Mouse (Mus musculus): ENCODE results near the gene Atg7. TPM values are rescaled to one million over a fixed set of nuclear protein-coding genes. Genes with fewer than 3 reads are reported as not detected.

Atg7 gene
- total and polyA plus RNA-seq, 2 experiments, result 18.8 to 31.7 TPM

DNA sequence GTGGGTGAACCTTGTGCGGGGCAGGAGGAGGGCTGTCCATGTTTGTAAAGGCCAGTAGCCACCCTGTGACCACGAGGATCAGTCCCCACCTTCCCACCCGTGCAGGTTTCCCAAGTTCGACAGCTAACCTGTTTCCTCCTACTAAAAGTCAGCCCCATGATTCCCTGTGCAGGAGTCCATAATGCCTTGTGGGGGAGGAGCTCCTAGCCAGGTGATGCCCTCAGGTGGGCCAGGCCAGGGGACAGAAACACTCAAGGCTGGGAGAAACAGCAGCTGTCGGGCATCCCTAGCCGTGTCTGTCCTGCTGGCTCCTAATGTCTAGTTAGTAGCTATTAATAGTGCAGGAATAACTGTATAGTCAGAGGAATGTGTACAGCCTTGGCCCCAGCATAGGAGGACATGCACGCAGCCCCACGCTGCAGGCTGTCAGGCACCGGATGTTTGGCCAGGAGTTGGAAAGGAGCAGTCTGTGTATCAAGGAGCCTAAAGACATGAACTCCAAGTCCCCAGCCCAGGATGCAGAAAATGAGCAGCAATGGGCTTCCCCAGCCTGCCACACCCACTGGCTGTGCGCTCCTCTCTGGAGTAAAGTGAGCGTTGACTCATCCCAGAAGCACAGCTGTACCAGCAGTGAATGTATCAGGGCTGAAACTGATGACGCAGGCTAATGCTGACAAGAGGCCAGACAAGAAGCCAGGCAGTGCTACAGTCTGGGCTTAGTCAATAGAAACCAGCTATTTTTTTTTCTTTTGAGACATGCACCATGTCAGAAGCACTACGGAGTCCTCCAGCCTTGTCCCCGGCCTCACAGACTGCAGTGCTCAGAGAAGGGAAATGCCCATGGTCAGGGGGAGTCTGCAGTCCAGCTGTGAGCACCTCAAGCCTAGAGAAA is 218.0 kb downstream of the Atg7 start:
- TF ChIP-seq CTCF (IDR thresholded peaks at IDR 0.05; ENCODE audit: low read depth, low read length) (no peak), POLR2A (IDR thresholded peaks at IDR 0.05; ENCODE audit: extremely low read depth, insufficient read depth, low read length) (no peak)
- Histone ChIP-seq H3K27ac (replicated peaks; ENCODE audit: insufficient read depth, low read depth, low read length) (no peak overlapping the region), H3K79me2 (ENCODE audit: control insufficient read depth, insufficient read depth, low read length) (peaks cover 6% of the 10 kb centered on the region; the same call in 1 of the 2 replicates), H3K4me1 (ENCODE audit: control insufficient read depth, insufficient read depth, low read length) (peaks cover 23% of the 10 kb centered on the region), H3K4me3 (ENCODE audit: insufficient read depth, low read depth, low read length) (no peak overlapping the region), H3K27me3 (ENCODE audit: control insufficient read depth, insufficient read depth, low read length) (no peaks in the 10 kb centered on the region), H3K9ac (ENCODE audit: low read depth, low read length) (no peak overlapping the region), H3K36me3 (ENCODE audit: control insufficient read depth, insufficient read depth, low read length) (peaks cover 13% of the 10 kb centered on the region; the same call in 1 of the 2 replicates)
- 77% methylated on average over 14 of the region's 14 CpGs for WGBS
- no peak for DNase-seq (ENCODE audit: extremely low read depth, low read depth, low spot score)

DNA sequence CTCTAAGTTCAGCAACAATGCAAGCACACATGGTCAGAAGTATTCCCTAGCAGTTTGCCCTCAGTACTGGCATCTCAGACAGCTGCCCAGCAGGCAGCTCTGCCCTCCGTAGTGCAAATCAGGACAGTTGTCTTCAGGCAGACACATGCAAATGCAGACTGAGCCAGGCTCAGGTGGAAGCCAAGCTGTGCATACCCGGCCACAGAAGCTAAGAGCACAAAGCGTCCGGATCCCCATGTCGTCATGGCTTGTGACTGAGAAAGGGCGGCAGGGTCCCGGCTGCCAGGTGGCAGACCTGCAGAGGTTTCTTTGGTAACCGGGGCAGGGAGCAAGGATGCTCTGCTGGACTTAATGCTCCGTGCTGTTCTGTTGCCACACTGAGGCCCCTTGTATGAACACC is 218.7 kb downstream of the Atg7 start:
- H3K27me3 ChIP-seq (ENCODE audit: control insufficient read depth, insufficient read depth, low read length), result no peaks in the 10 kb centered on the region
- H3K36me3 ChIP-seq (ENCODE audit: control insufficient read depth, insufficient read depth, low read length), result peaks cover 13% of the 10 kb centered on the region; the same call in 1 of the 2 replicates
- no peak for TF ChIP-seq CTCF (IDR thresholded peaks at IDR 0.05; ENCODE audit: low read depth, low read length)
- TF ChIP-seq POLR2A (IDR thresholded peaks at IDR 0.05; ENCODE audit: extremely low read depth, insufficient read depth, low read length), result no peak
- H3K4me3 ChIP-seq (ENCODE audit: insufficient read depth, low read depth, low read length), result no peak overlapping the region
- DNase-seq (ENCODE audit: extremely low read depth, low read depth, low spot score), result no peak
- H3K79me2 ChIP-seq (ENCODE audit: control insufficient read depth, insufficient read depth, low read length), result peaks cover 6% of the 10 kb centered on the region; the same call in 1 of the 2 replicates
- no peak overlapping the region for H3K27ac ChIP-seq (replicated peaks; ENCODE audit: insufficient read depth, low read depth, low read length)
- peaks cover 25% of the 10 kb centered on the region for H3K4me1 ChIP-seq (ENCODE audit: control insufficient read depth, insufficient read depth, low read length)
- H3K9ac ChIP-seq (ENCODE audit: low read depth, low read length), result no peak overlapping the region
- 91% methylated on average over 9 of the region's 9 CpGs for WGBS

DNA sequence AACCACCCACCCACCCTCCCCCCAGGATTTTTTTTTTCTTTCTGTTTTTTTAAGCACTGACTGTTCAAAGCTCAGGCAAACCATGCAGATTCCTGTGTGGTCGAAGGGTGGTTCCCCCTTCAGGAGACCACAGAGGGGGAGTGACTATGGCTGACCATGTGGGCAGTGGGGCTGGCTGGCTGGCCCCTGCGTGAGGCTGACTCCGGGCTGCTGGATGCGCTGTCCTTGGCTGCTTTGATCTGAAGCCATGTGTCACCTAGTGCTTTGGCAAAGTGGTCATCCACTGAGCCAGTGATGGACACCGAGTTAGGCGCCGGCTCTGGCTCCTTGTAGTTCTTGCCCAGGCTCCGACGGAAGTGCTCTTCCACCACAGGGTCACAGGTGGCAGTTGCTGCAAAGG is 219.1 kb downstream of the Atg7 start:
- no peaks in the 10 kb centered on the region for H3K27me3 ChIP-seq (ENCODE audit: control insufficient read depth, insufficient read depth, low read length)
- no peak for DNase-seq (ENCODE audit: extremely low read depth, low read depth, low spot score)
- TF ChIP-seq POLR2A (IDR thresholded peaks at IDR 0.05; ENCODE audit: extremely low read depth, insufficient read depth, low read length) (no peak), CTCF (IDR thresholded peaks at IDR 0.05; ENCODE audit: low read depth, low read length) (no peak)
- WGBS, result 77% methylated on average over 9 of the region's 9 CpGs
- H3K79me2 ChIP-seq (ENCODE audit: control insufficient read depth, insufficient read depth, low read length), result peaks cover 10% of the 10 kb centered on the region
- peaks cover 29% of the 10 kb centered on the region for H3K4me1 ChIP-seq (ENCODE audit: control insufficient read depth, insufficient read depth, low read length)
- H3K4me3 ChIP-seq (ENCODE audit: insufficient read depth, low read depth, low read length), result no peak overlapping the region
- no peak overlapping the region for H3K27ac ChIP-seq (replicated peaks; ENCODE audit: insufficient read depth, low read depth, low read length)
- peaks cover 13% of the 10 kb centered on the region; the same call in 1 of the 2 replicates for H3K36me3 ChIP-seq (ENCODE audit: control insufficient read depth, insufficient read depth, low read length)
- no peak overlapping the region for H3K9ac ChIP-seq (ENCODE audit: low read depth, low read length)

DNA sequence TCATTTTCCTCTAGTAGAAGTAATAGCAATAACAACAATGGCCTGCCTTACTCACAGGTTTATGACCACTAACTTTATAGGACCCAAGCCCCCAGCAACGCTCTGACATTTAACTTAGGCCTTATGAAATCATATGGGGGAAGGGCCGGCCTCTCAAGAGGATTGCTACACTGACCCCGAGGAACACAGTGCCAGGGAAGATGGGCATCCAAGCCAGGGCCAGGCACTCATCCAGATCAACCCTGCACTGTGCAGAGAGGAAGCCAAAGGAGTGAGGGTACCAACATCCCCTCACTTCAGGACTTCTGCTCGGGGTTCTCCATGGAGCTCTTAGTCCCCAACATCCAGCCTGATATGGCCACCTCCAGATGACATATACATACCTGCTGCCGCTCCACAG is 220.6 kb downstream of the Atg7 start:
- no peak overlapping the region for H3K9ac ChIP-seq (ENCODE audit: low read depth, low read length)
- H3K4me3 ChIP-seq (ENCODE audit: insufficient read depth, low read depth, low read length), result no peak overlapping the region
- no peaks in the 10 kb centered on the region for H3K27me3 ChIP-seq (ENCODE audit: control insufficient read depth, insufficient read depth, low read length)
- 44% methylated on average over 5 of the region's 5 CpGs for WGBS
- H3K27ac ChIP-seq (replicated peaks; ENCODE audit: insufficient read depth, low read depth, low read length), result no peak overlapping the region
- DNase-seq (ENCODE audit: extremely low read depth, low read depth, low spot score), result peak; percentile 75
- TF ChIP-seq POLR2A (IDR thresholded peaks at IDR 0.05; ENCODE audit: extremely low read depth, insufficient read depth, low read length), result no peak
- TF ChIP-seq CTCF (IDR thresholded peaks at IDR 0.05; ENCODE audit: low read depth, low read length), result no peak
- H3K4me1 ChIP-seq (ENCODE audit: control insufficient read depth, insufficient read depth, low read length), result peaks cover 24% of the 10 kb centered on the region
- peaks cover 13% of the 10 kb centered on the region; the same call in 1 of the 2 replicates for H3K36me3 ChIP-seq (ENCODE audit: control insufficient read depth, insufficient read depth, low read length)
- peaks cover 16% of the 10 kb centered on the region for H3K79me2 ChIP-seq (ENCODE audit: control insufficient read depth, insufficient read depth, low read length)

DNA sequence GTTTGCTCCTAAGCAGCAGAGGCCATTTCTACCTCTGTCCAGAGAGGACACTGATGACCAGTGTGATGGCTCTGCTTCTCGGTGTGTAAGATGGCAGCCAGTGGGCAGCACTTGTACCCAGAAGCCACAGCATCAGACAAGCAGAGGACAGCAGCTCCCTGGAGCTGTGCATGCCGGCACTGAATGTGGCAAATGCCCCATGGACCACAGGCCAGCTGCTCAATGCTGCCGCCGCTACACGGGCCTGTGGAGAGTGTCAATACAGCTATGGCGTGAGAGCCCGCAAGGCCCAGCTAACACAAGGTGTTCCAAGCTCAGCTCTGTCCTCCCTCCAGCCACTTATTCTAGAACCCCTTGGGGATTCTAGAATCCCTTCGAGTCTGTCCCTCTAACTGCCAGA is 221.5 kb downstream of the Atg7 start:
- Histone ChIP-seq H3K4me1 (ENCODE audit: control insufficient read depth, insufficient read depth, low read length) (peaks cover 24% of the 10 kb centered on the region), H3K79me2 (ENCODE audit: control insufficient read depth, insufficient read depth, low read length) (peaks cover 24% of the 10 kb centered on the region), H3K36me3 (ENCODE audit: control insufficient read depth, insufficient read depth, low read length) (peaks cover 13% of the 10 kb centered on the region; the same call in 1 of the 2 replicates), H3K27ac (replicated peaks; ENCODE audit: insufficient read depth, low read depth, low read length) (peak overlapping the region; percentile 51), H3K9ac (ENCODE audit: low read depth, low read length) (no peak overlapping the region), H3K4me3 (ENCODE audit: insufficient read depth, low read depth, low read length) (no peak overlapping the region), H3K27me3 (ENCODE audit: control insufficient read depth, insufficient read depth, low read length) (no peaks in the 10 kb centered on the region)
- DNase-seq (ENCODE audit: extremely low read depth, low read depth, low spot score), result no peak
- 61% methylated on average over 8 of the region's 8 CpGs for WGBS
- no peak for TF ChIP-seq CTCF (IDR thresholded peaks at IDR 0.05; ENCODE audit: low read depth, low read length)
- no peak for TF ChIP-seq POLR2A (IDR thresholded peaks at IDR 0.05; ENCODE audit: extremely low read depth, insufficient read depth, low read length)

DNA sequence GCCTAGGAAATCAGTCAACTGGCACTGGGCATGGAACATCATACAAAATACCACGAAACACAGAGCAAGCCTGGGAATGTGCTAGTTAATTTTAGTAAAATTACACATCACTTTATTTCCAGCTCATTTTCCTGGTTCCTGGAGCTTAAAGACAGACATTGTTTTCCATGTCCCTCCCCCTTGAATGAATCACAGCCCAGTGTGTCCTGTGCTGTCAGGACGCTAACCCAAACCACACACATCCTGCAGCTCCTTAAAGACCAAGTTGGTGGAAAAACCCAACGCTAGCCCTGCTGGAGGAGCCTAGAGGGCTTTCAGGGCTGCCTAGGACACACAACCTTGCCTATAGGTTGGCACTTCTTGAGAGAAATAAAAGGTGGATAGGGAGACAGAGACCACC is 223.2 kb downstream of the Atg7 start:
- Histone ChIP-seq H3K4me3 (ENCODE audit: insufficient read depth, low read depth, low read length) (no peak overlapping the region), H3K27ac (replicated peaks; ENCODE audit: insufficient read depth, low read depth, low read length) (peak overlapping the region; percentile 27), H3K27me3 (ENCODE audit: control insufficient read depth, insufficient read depth, low read length) (no peaks in the 10 kb centered on the region), H3K36me3 (ENCODE audit: control insufficient read depth, insufficient read depth, low read length) (peaks cover 8% of the 10 kb centered on the region; the same call in 1 of the 2 replicates), H3K9ac (ENCODE audit: low read depth, low read length) (no peak overlapping the region), H3K4me1 (ENCODE audit: control insufficient read depth, insufficient read depth, low read length) (peaks cover 24% of the 10 kb centered on the region), H3K79me2 (ENCODE audit: control insufficient read depth, insufficient read depth, low read length) (peaks cover 39% of the 10 kb centered on the region)
- TF ChIP-seq CTCF (IDR thresholded peaks at IDR 0.05; ENCODE audit: low read depth, low read length) (no peak), POLR2A (IDR thresholded peaks at IDR 0.05; ENCODE audit: extremely low read depth, insufficient read depth, low read length) (no peak)
- no peak for DNase-seq (ENCODE audit: extremely low read depth, low read depth, low spot score)
- WGBS, result 78% methylated on average over 3 of the region's 3 CpGs
